Mouse (Mus musculus): ENCODE measurements around the gene Rpl36a. TPM values are rescaled to one million over a fixed set of nuclear protein-coding genes. Genes with fewer than 3 reads are reported as not detected.

Rpl36a gene
- polyA plus RNA-seq, 1 experiment from 2014 or later: 263 TPM

- peak; percentile 96 for ATAC-seq (replicated peaks; ENCODE audit: insufficient number of reproducible peaks, insufficient read depth, low FRiP score, low read depth)
- H3K4me2 ChIP-seq: peak within 1 kb of the TSS; percentile 61
- WGBS: 16% methylated on average over 33 of the region's 33 CpGs
- peak within 1 kb of the TSS; percentile 90 for H3K27ac ChIP-seq
- H3K9ac ChIP-seq: peak within 1 kb of the TSS; percentile 60
- no peaks in the 10 kb centered on the region for H3K27me3 ChIP-seq
- peak within 1 kb of the TSS; percentile 62 for H3K4me3 ChIP-seq
- peaks cover 4% of the 10 kb centered on the region; the same call in 1 of the 2 replicates for H3K4me1 ChIP-seq (replicated peaks)
- no peaks in the 10 kb centered on the region for H3K36me3 ChIP-seq
- H3K9me3 ChIP-seq (replicated peaks): no peaks in the 10 kb centered on the region
Measured at GRCm38 (mm10) chrX:134600659-134601379, 15.4 kb downstream of the Rpl36a start, which contains the start of the genes Gla and Hnrnph2. Gene Gla, minus strand, starts transcription at chrX:134601125. Gene Hnrnph2, plus strand, starts transcription at chrX:134601179.

- Histone ChIP-seq H3K27ac (peak overlapping the region; percentile 90), H3K9ac (peak overlapping the region; percentile 60), H3K4me2 (peak overlapping the region; percentile 60), H3K9me3 (replicated peaks) (no peaks in the 10 kb centered on the region), H3K27me3 (no peaks in the 10 kb centered on the region), H3K4me3 (peak overlapping the region; percentile 62), H3K36me3 (no peaks in the 10 kb centered on the region), H3K4me1 (replicated peaks) (peaks cover 4% of the 10 kb centered on the region; the same call in 1 of the 2 replicates)
- peak; percentile 81 for ATAC-seq (replicated peaks; ENCODE audit: insufficient number of reproducible peaks, insufficient read depth, low FRiP score, low read depth)
- 10% methylated on average over 36 of the region's 43 CpGs for WGBS
Measured at GRCm38 (mm10) chrX:134601380-134602120, 16.1 kb downstream of the Rpl36a start.

GRCm38 (mm10) chrX:134609472-134609871 is 24.0 kb downstream of the Rpl36a start:
- H3K9ac ChIP-seq: no peak overlapping the region
- no peak overlapping the region for H3K4me3 ChIP-seq
- H3K27ac ChIP-seq: no peak overlapping the region
- no peaks in the 10 kb centered on the region for H3K9me3 ChIP-seq (replicated peaks)
- WGBS: 31% methylated on average over 4 of the region's 4 CpGs
- H3K4me1 ChIP-seq (replicated peaks): no peaks in the 10 kb centered on the region
- no peaks in the 10 kb centered on the region for H3K36me3 ChIP-seq
- ATAC-seq (replicated peaks; ENCODE audit: insufficient number of reproducible peaks, insufficient read depth, low FRiP score, low read depth): no peak
- no peak overlapping the region for H3K4me2 ChIP-seq
- H3K27me3 ChIP-seq: no peaks in the 10 kb centered on the region

GRCm38 (mm10) chrX:134610984-134611383 is 25.5 kb downstream of the Rpl36a start:
- no peak overlapping the region for H3K4me3 ChIP-seq
- ATAC-seq (replicated peaks; ENCODE audit: insufficient number of reproducible peaks, insufficient read depth, low FRiP score, low read depth): no peak
- H3K4me1 ChIP-seq (replicated peaks): no peaks in the 10 kb centered on the region
- no peak overlapping the region for H3K27ac ChIP-seq
- no peaks in the 10 kb centered on the region for H3K36me3 ChIP-seq
- no peak overlapping the region for H3K9ac ChIP-seq
- H3K27me3 ChIP-seq: no peaks in the 10 kb centered on the region
- no peak overlapping the region for H3K4me2 ChIP-seq
- 63% methylated on average over 4 of the region's 4 CpGs for WGBS
- H3K9me3 ChIP-seq (replicated peaks): no peaks in the 10 kb centered on the region

- ATAC-seq (replicated peaks; ENCODE audit: insufficient number of reproducible peaks, insufficient read depth, low FRiP score, low read depth): peak; percentile 84
- no peaks in the 10 kb centered on the region for H3K4me1 ChIP-seq (replicated peaks)
- whole genome bisulfite sequencing: 14% methylated on average over 15 of the region's 15 CpGs
- H3K9ac ChIP-seq: 0 out of 2 replicates have a peak overlapping the region, but pooled peaks have one; percentile 21
- peak overlapping the region; percentile 48 for H3K4me3 ChIP-seq
- no peaks in the 10 kb centered on the region for H3K27me3 ChIP-seq
- H3K36me3 ChIP-seq: no peaks in the 10 kb centered on the region
- H3K9me3 ChIP-seq (replicated peaks): no peaks in the 10 kb centered on the region
- H3K27ac ChIP-seq: peak overlapping the region; percentile 86
- H3K4me2 ChIP-seq: peak overlapping the region; percentile 65
Measured at GRCm38 (mm10) chrX:134612285-134612959, 27.0 kb downstream of the Rpl36a start.

GRCm38 (mm10) chrX:134614306-134614705 is 28.9 kb downstream of the Rpl36a start:
- Histone ChIP-seq H3K4me3 (no peak overlapping the region), H3K27me3 (no peaks in the 10 kb centered on the region), H3K36me3 (no peaks in the 10 kb centered on the region), H3K4me1 (replicated peaks) (no peaks in the 10 kb centered on the region), H3K4me2 (no peak overlapping the region), H3K9ac (no peak overlapping the region), H3K9me3 (replicated peaks) (no peaks in the 10 kb centered on the region), H3K27ac (no peak overlapping the region)
- no peak for ATAC-seq (replicated peaks; ENCODE audit: insufficient number of reproducible peaks, insufficient read depth, low FRiP score, low read depth)
- 53% methylated on average over 2 of the region's 2 CpGs for WGBS

- Histone ChIP-seq H3K9ac (no peak overlapping the region), H3K36me3 (no peaks in the 10 kb centered on the region), H3K4me3 (no peak overlapping the region), H3K4me2 (no peak overlapping the region), H3K9me3 (replicated peaks) (no peaks in the 10 kb centered on the region), H3K27me3 (no peaks in the 10 kb centered on the region), H3K4me1 (replicated peaks) (no peaks in the 10 kb centered on the region), H3K27ac (no peak overlapping the region)
- no peak for ATAC-seq (replicated peaks; ENCODE audit: insufficient number of reproducible peaks, insufficient read depth, low FRiP score, low read depth)
- WGBS: 62% methylated on average over 9 of the region's 9 CpGs
Measured at GRCm38 (mm10) chrX:134619695-134620094, 34.2 kb downstream of the Rpl36a start.

GRCm38 (mm10) chrX:134620254-134620865 is 34.9 kb downstream of the Rpl36a start:
- WGBS: 65% methylated on average over 8 of the region's 8 CpGs
- Histone ChIP-seq H3K4me3 (no peak overlapping the region), H3K27me3 (no peaks in the 10 kb centered on the region), H3K27ac (no peak overlapping the region), H3K36me3 (no peaks in the 10 kb centered on the region), H3K9me3 (replicated peaks) (no peaks in the 10 kb centered on the region), H3K4me1 (replicated peaks) (no peaks in the 10 kb centered on the region), H3K4me2 (no peak overlapping the region), H3K9ac (no peak overlapping the region)
- no peak for ATAC-seq (replicated peaks; ENCODE audit: insufficient number of reproducible peaks, insufficient read depth, low FRiP score, low read depth)

- WGBS: 72% methylated on average over 3 of the region's 3 CpGs
- no peak overlapping the region for H3K4me2 ChIP-seq
- no peak for ATAC-seq (replicated peaks; ENCODE audit: insufficient number of reproducible peaks, insufficient read depth, low FRiP score, low read depth)
Measured at GRCm38 (mm10) chrX:134621685-134622084, 36.2 kb downstream of the Rpl36a start.

GRCm38 (mm10) chrX:134623350-134623749 is 37.9 kb downstream of the Rpl36a start:
- Histone ChIP-seq H3K9me3 (replicated peaks) (no peaks in the 10 kb centered on the region), H3K27ac (no peak overlapping the region), H3K4me1 (replicated peaks) (no peaks in the 10 kb centered on the region), H3K36me3 (no peaks in the 10 kb centered on the region), H3K9ac (no peak overlapping the region), H3K27me3 (no peaks in the 10 kb centered on the region), H3K4me2 (no peak overlapping the region), H3K4me3 (no peak overlapping the region)
- 70% methylated on average over 4 of the region's 4 CpGs for WGBS
- ATAC-seq (replicated peaks; ENCODE audit: insufficient number of reproducible peaks, insufficient read depth, low FRiP score, low read depth): no peak

More at GRCm38 (mm10) chrX:134621685-134622084, 36.2 kb downstream of the Rpl36a start:
- H3K4me1 ChIP-seq (replicated peaks): no peaks in the 10 kb centered on the region
- H3K36me3 ChIP-seq: no peaks in the 10 kb centered on the region
- no peaks in the 10 kb centered on the region for H3K27me3 ChIP-seq
- H3K9ac ChIP-seq: no peak overlapping the region
- no peak overlapping the region for H3K27ac ChIP-seq
- no peaks in the 10 kb centered on the region for H3K9me3 ChIP-seq (replicated peaks)
- H3K4me3 ChIP-seq: no peak overlapping the region

- H3K27ac ChIP-seq: no peak overlapping the region
- no peak overlapping the region for H3K4me3 ChIP-seq
- no peaks in the 10 kb centered on the region for H3K36me3 ChIP-seq
- H3K9ac ChIP-seq: no peak overlapping the region
- H3K9me3 ChIP-seq (replicated peaks): no peaks in the 10 kb centered on the region
- no peak for ATAC-seq (replicated peaks; ENCODE audit: insufficient number of reproducible peaks, insufficient read depth, low FRiP score, low read depth)
- WGBS: 52% methylated on average over 2 of the region's 2 CpGs
- no peaks in the 10 kb centered on the region for H3K4me1 ChIP-seq (replicated peaks)
- H3K4me2 ChIP-seq: no peak overlapping the region
- no peaks in the 10 kb centered on the region for H3K27me3 ChIP-seq
Measured at GRCm38 (mm10) chrX:134628200-134628599, 42.7 kb downstream of the Rpl36a start.

Data from heart, embryonic 15.5 days (tissue).